Mouse (Mus musculus) liver, postnatal 0 days (tissue): ENCODE measurements at regions not wholly inside any gene's neighbourhood (a gene's known extent, or its start where the extent isn't known, plus 50 kb on each side); places are given as distances from the start of the nearest gene placed in this dataset.

ENCODE experiments used
- CTCF ChIP-seq: sonication (generic); IDR thresholded peaks from 2 replicates; pipeline ENCODE4 v1.5.1; 2016; ENCODE audit warnings: antibody characterized with exemption, low read depth
- EP300 ChIP-seq: IDR thresholded peaks from 2 replicates; pipeline ENCODE4 v1.6.1; 2016; ENCODE audit warnings: antibody characterized with exemption, low read depth, mild to moderate bottlenecking

- TF ChIP-seq CTCF (0 out of 2 replicates have a peak, but pooled peaks have one; percentile 9), EP300 (no peak)
Observed at GRCm38 (mm10) chr4:55651811-55652410, 119.6 kb upstream of the Klf4 start.
